14 mouse cellular contexts compared by ENCODE assay signal in genomic region chr10:99302051-99302450, GRCm38 (mm10). TPM values are rescaled to one million over a fixed set of nuclear protein-coding genes. Genes with fewer than 3 reads are reported as not detected.
DNase-seq lines count a peak whose midpoint lies in the region; ATAC-seq and TF ChIP-seq lines count a peak whose summit lies in the region.
"Had no signal": no experiment of that assay in that cellular context is flagged by ENCODE, and none has a peak within 500 bp of the region (broad histone marks: within the 10 kb centered on the region; RNA-seq: fewer than 3 reads in every experiment).

No protein-coding gene starts in this region.

- ATAC-seq in CD4-positive, CD25-positive, alpha-beta regulatory T cell, adult 4 months = no peak
- ATAC-seq: forebrain, embryonic 14.5 days; inflammation-experienced regulatory T-cells, adult 6 months; Patski had no signal

- WGBS in kidney, adult 2 months = 64% methylated on average over 4 of the region's 4 CpGs
- 40% methylated on average over 4 of the region's 4 CpGs for WGBS in lung, adult 2 months
- 43% methylated on average over 4 of the region's 4 CpGs for WGBS in limb, embryonic 10.5 days

- TF ChIP-seq POLR2A in kidney, adult 2 months (IDR thresholded peaks at IDR 0.05; ENCODE audit: low read depth, low read length) = no peak
- TF ChIP-seq POLR2A in lung, adult 2 months (IDR thresholded peaks at IDR 0.05; ENCODE audit: borderline replicate concordance, extremely low read depth, low read depth, low read length) = no peak

- TF ChIP-seq CTCF in kidney, adult 2 months (conservative IDR thresholded peaks at IDR 0.05; ENCODE audit: insufficient read depth, insufficient read length, low read depth, low read length) = no peak
- TF ChIP-seq CTCF in lung, adult 2 months (IDR thresholded peaks at IDR 0.05; ENCODE audit: insufficient read depth, low read length) = no peak

- H3K36me3 ChIP-seq in kidney, adult 2 months (ENCODE audit: control insufficient read depth, insufficient read depth, low read length) = no peaks in the 10 kb centered on the region
- H3K36me3 ChIP-seq in limb, embryonic 10.5 days = no peaks in the 10 kb centered on the region
- H3K36me3 ChIP-seq: midbrain, embryonic 12.5 days had no signal

- H3K4me3 ChIP-seq in kidney, adult 2 months (ENCODE audit: insufficient read depth, low read depth, low read length) = no peak overlapping the region
- H3K4me3 ChIP-seq in lung, adult 2 months (replicated peaks; ENCODE audit: extremely low read depth, low read depth, low read length) = no peak overlapping the region
- no peak overlapping the region for H3K4me3 ChIP-seq in limb, embryonic 10.5 days
- H3K4me3 ChIP-seq: midbrain, embryonic 12.5 days had no signal

- H3K4me1 ChIP-seq in kidney, adult 2 months (ENCODE audit: control insufficient read depth, insufficient read depth, low read length) = no peaks in the 10 kb centered on the region
- H3K4me1 ChIP-seq in lung, adult 2 months (ENCODE audit: control insufficient read depth, insufficient read depth, low read length) = peaks cover 5% of the 10 kb centered on the region
- peaks cover 44% of the 10 kb centered on the region for H3K4me1 ChIP-seq in limb, embryonic 10.5 days

- peak; percentile 60 for DNase-seq in kidney, adult 2 months
- no peak for DNase-seq in kidney, adult 8-10 months
- peak; percentile 49 for DNase-seq in lung, postnatal 36 days
- no peak for DNase-seq in lung, adult 2 months
- DNase-seq in limb, embryonic 10.5 days (ENCODE audit: low spot score) = no peak
- DNase-seq in cerebellum, postnatal 10 days = no peak
- DNase-seq: cerebellum, adult 2 months; right cerebral cortex, postnatal 25 days; thymus, postnatal 36 days had no signal

- H3K27ac ChIP-seq in kidney, adult 2 months (ENCODE audit: insufficient read depth, low read depth, low read length) = no peak overlapping the region; the same call in 1 of the 2 replicates
- H3K27ac ChIP-seq in limb, embryonic 10.5 days = peak overlapping the region; percentile 5; the same call in 1 of the 2 replicates
- H3K27ac ChIP-seq: midbrain, embryonic 12.5 days had no signal

- no peaks in the 10 kb centered on the region for H3K9me3 ChIP-seq in limb, embryonic 10.5 days (replicated peaks)
- H3K9me3 ChIP-seq: midbrain, embryonic 12.5 days had no signal

- H3K27me3 ChIP-seq in kidney, adult 2 months (replicated peaks; ENCODE audit: control insufficient read depth, insufficient read depth, low read length) = no peaks in the 10 kb centered on the region
- no peaks in the 10 kb centered on the region for H3K27me3 ChIP-seq in limb, embryonic 10.5 days (ENCODE audit: low read depth, poor library complexity, severe bottlenecking)
- H3K27me3 ChIP-seq: midbrain, embryonic 12.5 days; Patski had no signal

RNA-seq across cellular contexts. Expression of gene Dusp6, which starts 39.0 kb away (rescaled TPM):
- polyA plus RNA-seq in kidney, adult 2 months (2012; rRNA removed) = 46.6 and 50.5 TPM in 2 replicates
- polyA plus RNA-seq in lung, adult 2 months (2012; rRNA removed) = 81.2 and 85.4 TPM in 2 replicates
- 206 and 223 TPM in 2 replicates for polyA plus RNA-seq in limb, embryonic 10.5 days (2016; fragmentation: Nextera tagmentation; extraction: Ambion mirVana)
- 10 to 100 TPM; 23.4 to 38.0 TPM for polyA plus RNA-seq in CD4-positive, CD25-positive, alpha-beta regulatory T cell, adult 4 months (2017; shearing (Covaris generic))

Comparison
In these comparisons a context has a peak if more than half of its experiments do, and no peak if none do; other contexts are left out.
1. DNase-seq: peak in kidney, adult 2 months (single experiment) and lung, postnatal 36 days (single experiment); none in kidney, adult 8-10 months (0 of 2), lung, adult 2 months (single experiment), limb, embryonic 10.5 days (single experiment) and cerebellum, postnatal 10 days (0 of 2).